Mouse (Mus musculus): ENCODE data around the gene Dab1.

The Dab1 gene

DNA sequence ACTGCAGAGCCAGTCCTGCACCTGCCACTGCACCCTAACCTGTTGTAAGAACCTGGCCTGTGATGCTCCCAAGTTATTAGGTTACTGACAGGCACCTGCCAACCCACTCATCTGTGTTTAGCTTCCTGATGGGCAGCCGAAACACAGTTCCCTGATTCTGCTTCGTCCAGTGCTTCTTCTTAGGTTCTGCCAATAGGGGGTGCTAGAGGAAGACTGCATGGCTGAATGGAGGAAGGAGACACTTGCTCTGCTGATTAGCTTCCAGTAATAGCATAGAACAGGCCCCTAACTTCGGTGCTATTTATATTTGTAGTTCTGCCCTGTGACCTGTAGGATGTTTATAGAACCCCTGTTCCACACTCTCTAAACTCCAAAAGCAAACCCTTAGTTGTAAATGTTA, 83.0 kb downstream of the Dab1 start:
- DNase-seq, result no peak

DNA sequence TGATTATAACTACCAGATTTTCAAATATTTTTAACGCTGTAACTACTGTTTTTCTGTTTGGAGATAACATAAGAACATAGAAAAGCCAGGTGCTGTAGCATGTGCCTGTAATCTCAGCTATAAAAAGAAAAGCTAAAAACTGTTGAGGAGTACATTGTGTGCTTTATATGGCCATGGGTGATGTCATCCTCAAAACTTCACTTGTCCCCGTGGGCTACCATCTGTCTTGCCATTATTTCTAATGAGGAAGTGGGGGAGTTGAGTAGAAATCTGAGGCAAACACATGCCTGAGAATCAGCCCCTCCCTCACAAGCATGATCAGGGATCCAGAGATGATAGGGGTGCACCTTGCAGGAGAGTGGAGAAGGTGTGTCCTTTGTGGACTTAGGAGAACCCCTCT, 85.3 kb downstream of the Dab1 start:
- no peak for DNase-seq

DNA sequence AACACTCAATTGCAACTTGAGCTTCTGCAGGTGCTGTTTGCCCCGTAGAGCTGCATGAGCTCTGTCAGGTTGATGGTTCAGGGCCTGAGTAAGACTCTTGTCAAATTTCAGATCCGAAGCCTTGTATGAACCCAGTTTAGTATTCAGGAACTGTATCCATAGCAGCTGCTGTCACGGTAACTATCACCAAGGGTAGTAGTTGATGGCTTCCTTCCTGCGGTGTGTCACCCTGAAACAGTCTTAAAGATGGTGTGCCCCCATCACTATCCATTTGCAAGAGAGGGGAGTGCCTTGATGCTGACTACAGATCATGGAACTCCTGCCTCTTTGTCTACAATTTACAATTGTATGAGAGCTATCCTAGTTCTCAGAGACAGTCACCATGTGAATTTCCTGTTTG, 87.3 kb downstream of the Dab1 start:
- DNase-seq, result no peak

DNA sequence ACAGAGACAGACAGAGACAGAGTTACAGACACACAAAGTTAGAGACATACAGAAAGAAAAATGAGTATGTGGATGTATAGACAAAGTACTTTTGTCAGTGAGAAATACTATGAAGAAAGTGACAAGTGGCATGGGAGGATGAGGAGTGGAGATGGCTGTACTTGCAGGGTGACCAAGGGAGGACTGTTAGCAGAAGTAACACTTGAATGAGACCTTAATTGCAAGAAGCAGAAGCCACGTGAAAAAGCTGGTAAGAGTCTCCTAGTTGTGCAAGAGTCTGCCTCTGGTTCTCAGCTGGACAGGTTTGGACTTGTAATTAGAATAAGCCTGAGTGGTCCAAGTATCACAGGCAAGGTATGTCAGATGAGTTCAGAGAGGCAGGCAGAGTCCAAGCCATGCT, 88.0 kb downstream of the Dab1 start:
- DNase-seq, result no peak

DNA sequence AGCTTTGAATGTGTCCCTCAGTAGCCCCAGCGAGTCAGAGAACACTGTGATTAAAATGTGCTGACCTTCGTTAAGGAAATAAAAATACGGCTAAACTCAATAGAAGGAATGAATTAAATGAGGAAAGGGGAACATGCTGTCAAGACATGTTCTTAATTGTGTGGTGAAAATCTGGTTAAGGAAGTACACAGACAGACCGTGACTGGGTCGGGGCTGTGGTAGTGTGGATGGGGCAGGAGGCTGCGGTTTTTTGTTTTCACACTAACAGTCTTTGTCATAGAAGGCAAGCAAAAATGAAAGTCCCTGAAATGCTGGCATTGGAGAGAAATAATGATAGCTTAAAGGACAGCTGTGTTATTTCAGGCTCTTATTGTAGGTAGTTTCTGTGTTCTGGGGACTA, 92.2 kb downstream of the Dab1 start:
- no peak for DNase-seq

DNA sequence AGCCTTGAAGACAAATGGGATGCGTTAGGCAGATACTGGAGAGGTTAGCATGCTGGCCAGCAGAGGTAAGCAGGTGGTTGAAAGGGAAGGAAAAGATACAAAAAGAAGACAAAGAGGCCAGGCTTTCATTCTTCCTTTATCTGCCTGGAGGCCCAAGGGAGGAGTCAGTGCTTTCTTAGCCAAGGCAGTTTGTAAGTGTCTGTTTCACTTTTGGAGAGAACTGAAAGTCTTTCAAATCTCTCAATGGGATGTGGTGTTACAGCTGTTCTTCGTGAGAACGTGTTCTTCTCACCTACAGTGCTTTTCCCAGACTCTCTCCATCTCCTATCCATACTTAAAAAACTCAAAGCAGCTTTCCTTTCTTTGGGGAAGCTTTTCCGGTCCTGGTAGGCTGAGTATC, 94.8 kb downstream of the Dab1 start:
- no peak for DNase-seq

DNA sequence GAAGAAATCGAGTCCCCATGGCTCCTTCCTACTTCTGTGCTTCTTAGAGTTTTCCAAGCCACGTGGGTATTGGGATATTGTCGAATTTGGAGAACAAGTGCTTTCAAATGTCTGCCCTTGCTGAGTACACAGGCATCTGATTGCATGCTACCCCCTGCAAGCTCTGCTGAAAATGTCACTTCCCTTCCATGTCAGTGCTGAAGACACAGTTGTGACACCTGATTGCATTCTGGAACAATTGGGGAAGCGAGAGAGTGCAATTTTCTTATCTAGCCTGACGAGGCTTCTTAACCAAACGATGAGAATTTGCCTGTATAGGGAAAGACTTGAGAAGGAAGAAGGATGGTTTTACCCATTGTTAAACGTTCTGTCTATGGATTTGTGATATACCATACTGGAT, 95.8 kb downstream of the Dab1 start:
- DNase-seq, result no peak

DNA sequence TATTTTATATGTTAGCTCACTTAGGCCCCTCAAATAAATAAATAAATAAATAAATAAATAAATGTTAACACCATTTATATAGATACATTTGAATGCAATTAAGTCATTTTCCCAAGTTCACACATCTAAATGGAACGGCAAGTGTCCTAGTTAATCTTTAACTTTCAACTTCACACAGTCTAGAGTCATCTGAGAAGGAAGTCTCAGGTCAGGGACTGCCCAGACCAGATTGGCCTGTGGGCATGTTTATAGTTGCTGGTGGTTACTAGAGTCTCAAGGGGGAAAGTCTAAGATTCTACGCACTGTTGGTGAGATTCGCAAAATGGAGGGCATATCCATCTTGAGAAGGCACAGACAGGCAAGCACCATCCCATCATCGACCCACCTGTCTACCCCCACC, 96.4 kb downstream of the Dab1 start:
- DNase-seq, result no peak

DNA sequence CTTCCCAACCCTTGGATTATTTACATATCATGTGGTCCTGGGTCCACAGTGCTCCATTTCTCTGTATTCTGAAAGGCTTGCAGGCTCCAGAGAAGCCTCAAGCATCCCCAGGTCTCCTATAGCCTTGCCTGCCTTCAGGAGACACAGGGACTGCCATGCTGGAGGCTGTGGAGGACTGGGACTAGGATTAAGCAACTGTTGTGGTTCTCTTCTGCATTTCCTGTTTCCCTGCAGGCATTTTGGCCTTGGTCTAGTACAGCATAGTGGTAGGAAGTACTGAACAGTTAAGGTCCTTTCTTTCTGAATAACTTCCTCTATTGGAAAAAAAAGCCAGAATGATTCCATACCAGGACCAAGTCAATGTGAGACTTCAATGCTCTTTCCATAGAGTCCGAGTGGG, 103.6 kb downstream of the Dab1 start:
- DNase-seq, result no peak

DNA sequence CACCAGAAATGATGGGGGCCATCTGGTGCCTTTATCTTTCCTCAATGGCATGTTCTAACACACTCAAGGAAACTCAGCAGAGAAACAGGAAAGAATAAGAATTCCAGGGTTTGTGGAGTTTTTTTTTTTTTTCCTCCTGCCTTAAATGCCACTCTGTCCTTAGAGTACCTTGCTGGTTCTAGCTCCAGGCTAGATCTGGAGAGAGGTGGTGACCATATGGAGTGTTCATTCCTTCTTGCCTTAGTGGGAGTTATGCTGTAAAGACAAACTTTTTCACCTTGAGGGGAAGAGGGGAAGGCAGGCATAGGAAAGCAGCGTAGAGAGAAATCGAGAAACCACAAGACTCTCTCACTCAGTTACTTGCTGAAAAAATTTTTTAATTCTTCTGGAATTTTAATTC, 107.3 kb downstream of the Dab1 start:
- DNase-seq, result no peak

DNA sequence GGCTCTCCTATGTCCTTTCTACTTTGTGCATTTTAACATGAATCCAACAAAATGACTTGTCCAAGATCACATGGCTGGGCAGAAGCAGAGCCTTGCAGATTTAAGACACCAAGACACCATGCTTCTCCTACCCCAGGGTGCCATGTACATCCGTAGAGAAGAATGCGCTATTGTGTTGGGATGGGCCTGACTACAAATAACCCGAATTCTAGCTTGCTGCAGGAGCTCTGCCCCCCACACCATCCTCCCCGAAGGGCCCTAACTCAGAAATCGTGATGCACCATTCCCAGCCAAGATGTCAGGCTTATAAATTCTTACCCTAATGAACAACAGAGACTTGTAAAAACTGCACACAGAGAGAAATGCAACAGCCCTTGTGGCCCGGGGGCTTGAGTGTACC, 118.0 kb downstream of the Dab1 start:
- DNase-seq, result no peak

DNA sequence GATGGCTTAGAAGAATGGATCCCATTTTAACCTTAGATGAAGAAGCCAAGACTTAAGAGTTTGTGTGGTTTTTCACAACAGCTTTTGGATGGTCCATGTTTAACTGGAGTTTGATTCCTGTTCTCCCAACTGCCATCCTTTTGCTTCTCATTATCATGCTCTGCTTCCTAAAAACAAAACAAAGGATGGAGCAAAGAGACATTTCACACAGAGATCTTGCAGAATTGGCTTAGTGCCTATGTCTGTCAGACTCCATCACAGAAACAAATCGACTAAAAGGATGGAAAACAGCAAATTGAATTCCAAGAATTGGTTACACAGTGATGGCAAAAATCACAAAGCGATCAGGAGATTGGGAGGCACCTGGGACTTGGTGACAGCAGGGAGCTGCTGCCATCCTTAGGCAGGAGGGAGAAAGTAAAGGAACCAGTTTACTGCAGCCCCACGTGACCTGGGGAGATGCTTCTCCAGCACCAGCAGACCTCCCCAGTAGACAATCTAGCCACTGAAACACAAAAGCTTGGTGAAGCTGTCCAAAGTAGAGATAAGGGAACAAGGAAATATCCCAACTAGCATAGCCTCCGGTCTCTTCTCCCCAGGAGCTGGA, 132.2 kb downstream of the Dab1 start:
- DNase-seq, result no peak

DNA sequence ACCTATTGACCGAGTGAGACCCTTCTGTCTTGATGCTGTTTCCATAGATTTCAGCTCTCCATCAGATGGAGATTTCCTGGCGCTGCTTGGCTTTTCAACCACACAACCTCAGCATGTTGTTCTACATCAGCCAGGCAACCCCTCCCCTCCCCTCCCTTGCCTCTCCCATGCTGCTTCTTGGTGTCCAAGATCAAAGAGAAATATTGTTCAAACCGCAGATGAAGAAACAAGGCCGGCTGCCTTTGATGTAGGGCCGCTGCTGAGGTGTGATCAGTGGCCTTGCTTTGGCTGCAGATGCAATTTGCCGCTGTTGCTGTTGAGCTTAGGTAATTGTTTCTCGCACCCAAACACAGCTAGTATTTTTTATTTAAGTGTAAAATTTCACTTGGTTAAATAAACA, 135.4 kb downstream of the Dab1 start:
- DNase-seq, result no peak

DNA sequence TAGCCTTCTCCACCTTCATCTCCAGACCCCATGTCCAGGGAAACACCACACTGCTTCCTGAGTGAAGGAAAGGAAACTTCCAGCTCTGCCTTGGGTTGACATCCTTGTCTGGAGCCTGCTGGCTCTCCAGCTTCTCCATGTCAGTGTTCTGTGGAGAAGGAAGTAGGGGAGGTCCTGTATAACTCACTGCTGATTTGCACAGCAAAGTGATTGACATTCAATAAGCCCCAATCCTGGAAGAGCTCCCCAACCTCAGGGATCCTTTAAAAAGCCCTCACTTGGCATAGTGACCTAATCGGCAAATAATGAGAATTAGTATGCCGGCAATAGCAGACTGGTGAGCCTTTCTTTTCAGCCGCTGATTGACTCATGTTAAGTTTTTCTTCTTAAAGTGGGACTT, 138.1 kb downstream of the Dab1 start:
- no peak for DNase-seq

DNA sequence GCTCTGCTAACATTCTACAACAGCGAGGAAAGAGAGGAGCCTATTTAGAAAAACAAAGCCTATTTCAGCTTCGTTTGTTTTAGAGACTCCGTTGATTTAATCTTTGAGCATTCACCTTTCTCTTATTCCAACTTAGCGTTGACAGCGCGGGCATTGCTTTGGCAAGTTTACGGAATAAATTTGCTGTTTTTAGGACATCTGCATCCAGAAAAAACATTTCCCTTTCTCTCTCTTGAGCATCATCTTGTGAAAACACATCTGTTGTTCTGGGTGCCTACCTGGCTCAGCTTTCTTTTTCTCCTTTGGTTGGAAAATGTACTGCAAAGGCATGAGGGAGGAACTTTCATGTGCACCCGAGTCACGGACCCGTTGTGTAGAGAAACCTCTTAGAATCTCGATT, 143.3 kb downstream of the Dab1 start:
- DNase-seq, result no peak

DNA sequence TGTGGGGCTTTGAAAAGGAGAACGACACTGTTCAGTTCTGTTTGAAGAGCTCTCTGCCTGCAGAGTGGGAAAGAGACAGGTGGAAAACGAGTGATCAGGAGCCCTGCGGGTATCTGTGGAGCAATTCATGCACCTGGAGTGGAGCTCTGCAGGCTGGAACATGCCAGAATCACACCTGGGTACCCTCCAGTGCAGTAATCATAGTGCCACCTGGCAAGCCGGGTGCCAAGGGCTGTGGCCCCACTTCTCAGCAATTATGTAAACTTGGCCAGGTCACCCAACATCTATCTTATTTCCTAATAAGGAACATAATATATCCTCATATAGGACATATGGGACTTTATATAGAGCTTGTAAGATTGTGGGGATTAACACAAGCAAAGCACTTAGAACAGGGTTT, 156.6 kb downstream of the Dab1 start:
- no peak for DNase-seq

DNA sequence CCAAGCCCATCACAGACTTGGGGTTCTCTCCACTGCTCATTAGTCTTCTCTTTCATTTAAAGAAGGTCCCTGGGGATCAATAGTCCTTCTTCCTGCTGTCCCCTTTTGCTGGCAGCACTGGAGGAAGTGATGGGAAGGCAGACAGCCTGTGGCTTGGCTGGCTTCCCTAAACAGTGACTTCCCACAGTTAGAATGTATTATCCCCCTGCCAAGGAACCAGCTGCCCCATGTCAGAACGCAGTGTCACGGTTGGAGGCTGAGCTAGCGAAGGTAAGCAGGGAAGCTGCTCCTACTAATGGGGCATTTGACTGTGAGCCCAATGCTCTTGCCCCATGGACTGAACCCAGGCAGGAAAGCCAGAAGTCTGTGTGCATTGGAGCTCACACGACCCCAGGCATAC, 162.2 kb downstream of the Dab1 start:
- no peak for DNase-seq

DNA sequence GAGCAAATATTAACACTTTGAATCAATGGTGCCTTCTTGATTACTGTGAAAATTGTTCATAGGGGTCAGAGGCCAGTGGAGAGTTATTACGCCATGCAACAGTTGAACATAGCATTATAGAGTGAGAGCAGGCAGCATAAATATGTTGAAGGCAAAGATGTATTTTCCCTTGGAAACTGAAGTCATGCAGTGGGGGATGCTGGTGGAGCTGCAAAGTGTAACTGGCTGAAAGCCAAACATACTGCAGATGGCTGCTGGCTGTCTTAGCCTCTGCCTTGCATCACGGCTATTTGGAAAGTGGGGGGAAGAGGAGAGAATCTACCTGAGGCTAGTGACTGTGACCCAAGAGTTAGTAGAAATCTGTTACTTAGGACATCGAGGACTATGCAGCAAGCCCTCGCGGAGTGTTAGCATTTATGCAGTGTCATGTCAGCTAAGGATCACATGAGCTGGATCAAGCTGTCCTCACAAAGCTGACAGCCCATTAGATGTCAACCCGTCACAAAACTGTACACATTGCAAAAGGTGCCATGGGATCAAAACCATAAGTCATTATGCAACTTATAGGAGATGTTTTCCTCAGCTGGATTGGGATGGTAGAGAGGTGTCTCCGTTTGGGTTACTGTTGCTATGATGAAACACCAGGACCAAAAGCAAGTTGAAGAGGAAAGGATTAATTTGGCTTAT, 164.5 kb downstream of the Dab1 start:
- no peak for DNase-seq

DNA sequence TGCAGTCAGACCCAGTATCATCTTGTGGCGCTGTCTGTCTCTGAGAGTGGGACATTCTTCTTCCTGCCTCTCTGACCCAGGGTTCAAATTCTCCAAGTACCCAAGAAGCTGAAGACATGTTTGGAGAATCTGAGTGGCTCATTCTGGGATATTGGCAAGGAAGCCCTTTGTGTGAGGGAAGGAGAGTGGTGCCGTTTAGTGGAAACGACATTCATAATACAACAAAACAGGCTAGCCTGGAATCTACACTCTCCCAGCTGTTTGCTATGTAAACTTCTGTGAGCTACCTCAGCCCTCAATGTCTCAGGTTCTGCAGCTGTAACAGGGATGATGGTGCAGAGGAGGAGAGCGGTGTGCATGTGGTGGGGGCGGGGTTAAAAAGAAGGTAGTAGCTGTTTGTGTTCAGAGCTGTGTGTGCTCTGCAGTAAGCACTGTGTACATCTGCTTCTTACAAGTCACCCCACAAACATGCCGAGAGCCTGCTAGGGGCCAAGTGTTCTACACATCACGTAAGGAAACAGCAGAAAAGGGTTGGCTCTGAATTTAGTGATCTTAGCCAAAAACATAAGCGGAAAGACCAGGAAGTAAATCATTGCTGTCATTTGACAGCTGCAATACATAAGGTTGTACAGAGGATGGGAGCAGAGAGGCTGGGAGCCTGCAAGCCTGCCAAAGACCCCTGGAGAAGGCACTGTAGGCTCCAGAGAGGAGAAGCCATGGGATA, 174.6 kb downstream of the Dab1 start:
- no peak for DNase-seq

DNA sequence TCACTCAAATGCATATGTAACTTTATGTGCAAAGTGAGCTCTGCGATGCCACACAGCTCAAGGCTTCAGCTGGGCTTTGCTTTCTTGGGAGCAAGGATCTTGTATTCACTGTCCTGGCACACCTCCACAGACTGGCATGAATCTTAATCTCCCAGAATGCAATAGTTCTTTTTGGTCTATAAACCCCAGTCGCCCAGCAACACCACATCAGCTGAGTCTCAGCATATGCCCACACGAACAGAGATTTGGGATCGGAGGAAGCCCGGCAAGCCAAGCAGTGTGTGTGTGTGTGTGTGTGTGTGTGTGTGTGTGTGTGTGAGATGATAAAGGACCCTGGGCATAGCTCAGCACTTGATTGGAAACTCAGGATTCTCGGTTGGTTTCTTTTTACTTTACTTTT, 177.3 kb downstream of the Dab1 start:
- no peak for DNase-seq

DNA sequence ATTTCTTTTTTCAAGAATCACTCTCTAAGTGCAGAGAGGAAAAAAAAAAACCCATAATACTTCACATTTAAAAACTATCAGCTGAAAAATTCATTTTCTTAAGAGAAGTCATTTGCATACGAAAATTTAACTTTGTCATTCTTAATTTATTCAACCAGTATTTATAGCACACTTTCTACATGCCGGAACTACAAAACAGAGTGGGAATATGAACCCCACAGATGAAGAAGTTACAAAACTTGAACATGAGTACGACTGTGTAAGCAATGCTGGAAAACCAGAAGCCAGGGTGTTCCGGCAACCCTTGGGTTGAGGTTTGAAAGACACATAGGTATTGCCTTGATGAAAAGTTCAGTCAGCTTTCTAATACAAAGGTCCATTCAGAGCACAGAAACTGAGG, 183.3 kb downstream of the Dab1 start:
- DNase-seq, result no peak

DNA sequence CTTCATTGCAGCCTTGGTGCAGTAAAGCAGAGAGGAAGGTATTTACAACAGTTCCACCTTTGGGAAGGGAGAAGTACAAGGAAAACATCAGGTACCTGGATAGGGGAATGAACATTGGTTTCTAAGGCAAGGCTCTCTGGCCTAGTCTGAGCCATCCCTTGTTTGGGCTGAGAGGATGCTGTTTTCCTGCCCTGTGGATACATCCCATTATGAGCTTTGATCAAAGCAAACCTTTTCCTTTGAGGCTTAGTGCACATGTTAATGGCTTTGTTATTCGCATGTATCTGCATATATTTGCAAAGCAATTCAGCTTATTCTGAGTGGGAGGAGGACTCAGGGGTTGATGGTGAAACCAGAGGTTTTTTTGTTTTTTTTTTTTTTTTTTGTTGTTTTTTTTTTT, 185.3 kb downstream of the Dab1 start:
- DNase-seq, result no peak

DNA sequence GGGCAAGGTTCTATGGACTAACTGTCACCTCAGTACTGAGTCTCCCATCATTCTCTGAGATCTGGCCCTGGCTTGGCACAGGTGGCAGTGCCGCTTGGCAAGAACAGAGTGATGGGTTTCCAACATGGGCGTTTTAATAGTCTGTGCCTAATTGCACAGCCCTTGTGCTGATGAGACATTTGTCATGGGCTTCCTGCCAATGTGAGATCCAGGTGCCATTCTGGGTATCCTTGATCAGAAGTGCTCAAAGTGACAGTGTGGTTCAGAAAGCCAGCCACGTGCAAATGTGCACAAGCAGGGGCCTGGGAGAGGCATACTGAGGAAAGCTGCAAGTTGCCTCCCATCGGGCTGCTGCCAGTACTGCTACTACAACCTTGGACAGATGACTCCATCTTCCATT, 203.5 kb downstream of the Dab1 start:
- DNase-seq, result no peak

DNA sequence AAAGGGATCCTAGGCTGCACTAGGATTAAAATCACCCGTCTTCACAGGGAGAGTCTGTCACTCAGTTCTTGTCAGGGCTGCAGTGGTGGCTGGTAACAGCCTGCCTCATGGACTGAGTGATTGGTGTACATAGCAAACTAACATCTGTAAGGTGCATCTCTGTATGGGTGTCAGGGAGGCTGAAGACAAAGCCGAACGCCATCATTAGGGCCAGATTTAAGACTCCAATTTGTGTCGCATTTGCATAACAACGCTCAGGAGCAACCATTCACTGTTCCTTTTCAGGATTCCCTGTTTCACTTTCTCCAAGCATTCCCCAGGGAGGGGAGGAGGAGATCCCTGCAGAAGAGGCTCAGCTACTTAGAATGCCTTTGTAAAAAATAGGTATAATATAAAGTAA, 219.2 kb downstream of the Dab1 start:
- no peak for DNase-seq

DNA sequence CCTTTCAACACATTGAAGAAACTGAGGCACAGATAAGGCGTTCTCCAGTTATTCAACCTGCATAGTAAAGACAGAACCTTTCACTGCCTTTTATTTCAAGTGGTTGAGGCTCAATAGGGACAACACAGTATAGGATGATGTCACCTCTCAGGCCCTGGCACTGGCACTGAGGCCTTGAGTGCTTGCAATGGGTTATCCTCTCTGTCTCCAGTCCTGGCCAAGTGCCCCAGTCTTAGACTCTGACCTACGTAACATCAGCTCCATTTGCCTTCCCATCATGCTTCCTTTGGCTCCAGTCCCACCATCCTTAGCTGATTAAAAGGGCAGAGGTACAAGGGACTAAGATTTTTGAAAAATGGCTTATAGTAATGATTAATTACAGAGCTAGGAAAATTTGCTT, 220.4 kb downstream of the Dab1 start:
- DNase-seq, result no peak
